Mouse (Mus musculus): Measurements from ENCODE around the gene D230025D16Rik.
"Not testable (repeated sequence)": the region's sequence is repeated elsewhere in the genome, so short reads cannot be mapped to it uniquely, and the experiment has no call there.

The D230025D16Rik gene

DNA sequence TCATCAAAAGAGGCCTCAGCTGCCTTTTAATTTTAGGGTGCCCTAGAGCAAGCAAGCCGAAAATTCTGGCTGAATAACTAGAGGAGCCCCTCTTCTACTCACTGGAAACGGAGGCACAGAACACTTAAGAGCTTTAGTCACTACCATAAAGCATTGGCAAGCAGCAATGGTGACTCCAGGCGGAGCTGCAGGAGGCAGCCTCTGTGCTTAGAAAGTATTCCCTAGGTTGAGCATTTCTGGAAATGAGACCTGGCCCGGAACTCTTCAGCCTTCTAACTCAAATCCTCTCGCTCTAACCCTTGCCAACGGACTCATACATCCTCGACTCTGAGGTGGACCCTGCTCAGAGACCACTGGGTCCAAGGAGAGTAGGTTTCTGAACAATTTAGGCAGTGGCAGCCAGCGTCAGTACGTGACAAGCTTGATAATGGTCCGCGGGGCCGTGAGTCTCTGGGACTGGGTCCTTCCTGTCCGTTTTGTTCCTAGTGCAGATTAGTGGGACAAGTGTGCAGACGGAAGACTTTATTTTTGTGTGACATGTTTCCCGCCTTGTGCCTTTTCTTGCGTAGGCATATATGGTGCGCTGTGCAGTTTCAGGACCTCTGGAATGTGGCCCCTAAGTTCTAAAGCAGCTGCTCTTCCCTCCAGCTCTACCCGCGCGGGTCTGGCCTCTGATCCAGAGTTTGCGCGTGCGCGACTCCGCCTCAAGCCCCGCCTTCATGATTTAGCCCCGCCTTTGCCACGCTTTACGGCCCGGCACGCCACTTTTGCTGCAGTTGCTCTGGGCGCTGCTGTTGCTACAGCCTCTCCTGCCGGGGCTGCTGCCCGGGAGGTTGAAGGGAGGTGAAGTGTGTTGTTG, at the start of gene D230025D16Rik:
D230025D16Rik (plus strand) TSS at position 733 of the 859 bp plus-strand sequence.
- DNase-seq (ENCODE audit: low read depth) = peak; percentile 92

DNA sequence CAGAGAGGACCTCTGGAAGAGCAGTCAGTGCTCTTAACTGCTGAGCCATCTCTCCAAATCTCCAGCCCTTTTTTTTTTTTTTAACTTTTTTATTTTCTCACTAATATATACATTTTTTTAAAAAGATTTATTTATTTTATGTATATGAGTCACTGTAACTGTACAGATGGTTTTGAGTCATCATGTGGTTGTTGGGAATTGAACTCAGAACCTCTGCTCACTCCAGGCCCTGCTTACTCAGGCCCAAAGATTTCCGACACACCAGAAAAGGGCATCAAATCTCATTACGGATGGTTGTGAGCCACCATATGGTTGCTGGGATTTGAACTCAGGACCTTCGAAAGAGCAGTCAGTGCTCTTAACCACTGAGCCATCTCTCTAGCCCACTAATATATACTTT, 49.7 kb upstream of the D230025D16Rik start:
- not testable (repeated sequence) for DNase-seq (ENCODE audit: low read depth)

DNA sequence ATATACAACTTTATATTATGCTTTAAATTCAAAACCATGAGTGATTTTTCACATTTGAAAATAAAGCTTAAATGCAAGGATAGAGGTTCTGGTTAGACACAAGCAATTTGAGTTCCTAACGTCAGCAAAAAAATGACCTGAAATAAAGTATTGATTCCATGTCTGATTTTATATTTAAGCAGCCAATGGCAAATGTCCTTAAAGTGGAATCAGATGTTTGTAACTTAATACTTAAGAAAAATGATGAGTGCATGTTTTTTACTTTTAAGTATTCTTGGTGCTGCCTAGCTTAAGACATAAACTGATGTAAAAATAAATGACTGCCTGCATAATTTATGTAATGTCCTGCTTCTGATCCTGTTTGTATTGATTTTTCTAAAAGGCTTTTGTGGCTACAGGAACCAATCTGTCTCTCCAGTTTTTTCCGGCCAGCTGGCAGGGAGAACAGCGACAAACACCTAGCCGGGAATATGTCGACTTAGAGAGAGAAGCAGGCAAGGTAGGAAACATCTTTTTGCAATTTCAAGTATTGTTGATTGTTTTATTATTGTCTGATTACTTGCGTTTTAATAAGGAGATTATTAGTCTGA, 46.6 kb upstream of the D230025D16Rik start:
- no peak for DNase-seq (ENCODE audit: low read depth)

DNA sequence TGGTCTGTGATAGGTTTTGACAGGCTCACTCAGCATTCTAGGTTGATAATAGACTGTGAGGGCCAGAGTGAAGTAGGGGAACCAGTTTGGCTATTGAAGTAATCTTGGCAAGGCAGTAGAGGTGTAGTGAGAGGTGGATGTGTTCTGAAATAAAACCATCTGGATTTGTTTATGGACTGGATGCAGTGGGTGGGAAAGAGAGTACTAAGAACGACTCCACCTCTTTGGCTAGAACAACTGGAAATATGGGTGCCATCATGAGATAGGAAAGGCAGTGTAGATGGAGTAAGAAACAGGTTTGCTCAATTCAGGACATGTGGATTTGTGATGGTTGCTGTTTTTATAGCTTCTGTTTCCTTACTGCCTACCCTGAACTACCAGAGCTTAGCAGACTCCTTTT, 42.7 kb upstream of the D230025D16Rik start:
- no peak for DNase-seq (ENCODE audit: low read depth)

DNA sequence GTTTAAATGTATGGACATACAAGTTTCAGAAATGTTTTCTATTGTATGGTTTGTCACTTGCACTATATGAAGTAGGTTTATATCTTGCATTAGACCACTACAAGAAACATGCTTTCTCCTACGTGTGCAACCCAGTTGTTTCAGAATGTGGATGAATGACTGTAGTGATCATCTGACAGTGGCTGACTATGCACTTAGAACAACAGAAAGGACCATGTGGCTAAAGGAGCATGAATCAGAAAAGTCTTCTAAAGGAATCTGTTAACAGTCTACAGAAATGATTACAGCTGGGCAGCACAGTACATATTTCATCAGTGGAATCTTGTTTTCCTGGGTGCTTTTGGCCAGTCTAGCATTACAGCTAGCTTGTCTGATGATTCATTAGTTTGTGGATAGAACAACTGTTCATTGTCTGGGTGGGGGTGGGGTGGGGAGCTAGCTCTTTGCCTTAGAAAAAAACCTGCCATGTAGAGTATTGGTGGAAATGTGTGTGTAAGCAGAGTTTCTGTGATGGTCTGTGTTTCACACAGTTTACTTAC, 38.4 kb upstream of the D230025D16Rik start:
- DNase-seq (ENCODE audit: low read depth) = peak; percentile 83

DNA sequence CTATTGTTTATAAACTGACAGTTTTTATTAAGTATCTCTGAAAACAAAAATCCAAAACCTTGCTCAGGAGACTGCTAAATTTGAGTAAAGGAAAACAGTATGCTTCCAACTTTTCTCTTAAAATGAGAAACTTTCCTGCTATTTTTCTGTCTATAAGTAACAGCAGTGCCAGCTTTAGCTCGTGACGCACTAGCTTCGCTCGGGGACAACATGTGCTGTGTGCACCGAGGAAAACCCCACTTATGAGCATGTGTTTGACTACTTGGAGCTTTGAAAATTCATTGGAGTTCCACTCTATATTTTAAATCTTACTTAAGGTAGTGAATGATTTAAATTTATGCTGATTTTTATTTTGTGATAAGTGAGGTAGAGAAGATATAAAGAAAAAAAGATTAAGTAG, 32.8 kb upstream of the D230025D16Rik start:
- DNase-seq (ENCODE audit: low read depth) = no peak

DNA sequence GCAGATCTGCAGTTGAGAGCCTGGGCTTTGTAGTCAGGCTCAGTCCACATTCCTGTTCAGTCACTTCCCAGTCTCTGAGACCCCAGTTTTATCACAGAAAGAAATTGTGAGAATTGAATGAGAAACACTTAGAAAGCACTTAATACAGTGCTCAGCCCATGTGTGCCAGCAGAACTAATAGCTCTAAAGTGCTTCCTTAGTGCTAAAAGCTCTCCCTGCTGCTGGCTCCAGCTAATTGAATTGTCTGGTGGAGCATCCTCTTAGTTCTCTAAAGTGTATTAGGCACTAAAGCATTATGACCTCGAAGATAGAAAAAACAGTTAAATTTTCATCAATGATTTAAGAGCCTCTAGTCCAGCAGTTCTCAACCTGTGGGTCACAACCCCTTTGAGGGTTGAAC, 19.2 kb upstream of the D230025D16Rik start:
- DNase-seq (ENCODE audit: low read depth) = no peak

DNA sequence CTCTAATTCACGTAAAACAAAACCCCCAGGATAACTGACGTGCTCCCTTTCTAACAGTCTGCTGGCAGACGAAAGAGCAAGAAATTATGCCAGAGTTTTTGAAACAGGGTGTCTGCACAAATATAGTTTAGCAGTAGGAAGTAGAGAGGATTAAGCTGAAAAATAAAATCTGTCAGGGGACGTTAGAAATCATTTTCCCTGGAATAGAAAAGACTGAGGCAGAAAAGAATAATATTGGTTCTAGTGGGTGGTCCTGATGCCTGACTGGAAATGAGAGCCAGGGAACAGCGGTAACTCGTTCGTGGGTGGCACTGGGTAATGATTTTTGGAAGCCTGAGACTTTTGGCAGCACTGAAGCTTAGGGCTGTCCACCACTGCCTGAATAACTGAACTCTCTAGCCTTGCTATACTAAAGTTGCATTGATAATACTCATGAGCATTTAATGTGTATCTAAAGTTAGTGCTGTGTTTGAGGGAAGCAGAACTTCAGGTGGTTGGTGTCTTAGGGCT, 18.1 kb upstream of the D230025D16Rik start:
- no peak for DNase-seq (ENCODE audit: low read depth)

DNA sequence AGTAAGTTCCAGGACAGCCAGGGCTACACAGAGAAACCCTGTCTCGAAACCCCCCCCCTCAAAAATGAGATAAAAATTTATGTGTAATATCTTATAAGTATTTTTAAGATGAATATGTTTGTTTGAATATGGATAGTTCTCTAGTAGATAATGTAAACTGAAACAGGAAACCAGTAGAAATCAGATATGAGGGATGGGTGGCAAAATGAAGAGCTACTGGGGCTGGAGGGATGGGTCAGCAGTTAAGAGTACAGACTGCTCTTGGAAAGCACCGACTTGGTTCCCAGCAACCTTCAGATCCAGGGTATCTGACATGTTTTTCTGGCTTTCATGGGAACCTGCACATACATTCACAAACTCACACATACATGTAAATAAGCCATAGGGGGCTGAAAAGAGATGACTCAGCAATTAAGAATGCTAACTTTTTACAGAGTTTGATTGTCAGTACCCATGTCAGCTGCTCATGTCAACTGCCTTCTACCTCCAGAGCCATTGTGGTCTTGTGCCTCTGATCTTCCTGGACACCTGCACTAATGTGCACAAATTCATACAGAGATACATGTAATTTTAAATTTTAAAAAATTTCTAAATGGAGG, 17.2 kb upstream of the D230025D16Rik start:
- no peak for DNase-seq (ENCODE audit: low read depth)

DNA sequence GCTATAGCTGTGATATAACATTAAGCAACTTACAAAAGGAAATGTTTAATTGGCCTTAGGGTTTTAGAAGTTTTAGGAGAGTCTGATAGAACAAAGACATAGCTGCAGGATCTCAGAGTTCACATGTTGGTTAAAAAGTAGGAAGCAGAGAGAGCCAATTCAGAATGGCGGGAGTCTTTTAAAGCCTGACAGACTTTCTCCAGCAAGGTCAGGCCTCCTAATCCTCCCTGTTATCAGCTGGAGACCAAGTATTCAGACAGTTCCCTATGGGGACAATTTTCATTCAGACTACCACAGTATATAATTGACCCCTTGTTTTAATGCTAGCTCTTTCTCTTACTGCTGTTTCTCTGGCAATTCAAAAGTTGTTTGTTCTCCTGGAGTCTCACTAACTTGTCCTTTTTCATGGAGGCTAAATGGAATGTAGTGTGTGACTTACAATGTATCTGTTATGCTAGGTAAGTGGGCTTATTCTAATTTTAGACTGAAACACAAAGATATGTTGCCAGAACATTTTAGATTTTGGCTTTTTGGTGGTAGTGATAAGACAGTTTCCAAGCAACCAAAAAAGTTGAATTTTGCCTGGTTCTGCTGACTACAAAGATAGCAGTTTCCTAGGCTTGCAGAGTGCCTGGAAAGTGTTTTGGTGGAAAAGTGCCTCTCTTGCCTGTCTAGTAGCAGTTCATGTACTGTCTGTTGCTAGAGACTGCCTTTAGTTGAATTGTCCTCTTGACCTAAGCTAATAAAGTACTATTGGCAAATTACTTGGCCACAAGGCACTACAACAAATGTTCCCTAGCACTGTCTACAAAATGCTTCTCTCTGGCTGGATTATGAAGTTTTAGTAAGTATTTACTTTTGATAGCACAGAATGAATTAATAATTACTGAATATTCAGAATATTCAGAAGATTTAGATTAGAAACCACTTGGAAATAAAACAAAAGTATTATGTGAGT, 15.5 kb upstream of the D230025D16Rik start:
- no peak for DNase-seq (ENCODE audit: low read depth)

DNA sequence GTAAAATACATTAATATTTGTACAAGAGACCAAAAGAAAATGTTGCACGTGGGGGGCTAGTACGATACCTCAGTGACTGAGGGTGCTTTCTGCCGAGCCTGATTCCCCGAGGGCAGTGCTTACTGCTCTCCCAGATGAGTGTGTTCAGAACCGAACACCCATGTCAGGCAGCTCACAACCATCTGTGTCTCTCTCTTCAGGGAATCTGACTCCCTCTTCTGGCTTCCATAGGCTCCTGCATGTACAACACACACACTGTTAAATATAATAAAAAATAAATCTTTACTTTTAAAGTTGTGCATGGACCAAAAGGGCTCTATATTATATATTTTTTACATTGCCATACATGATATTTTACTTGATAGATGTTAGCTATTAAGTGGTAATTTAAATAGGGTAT, 10.8 kb upstream of the D230025D16Rik start:
- DNase-seq (ENCODE audit: low read depth) = no peak

DNA sequence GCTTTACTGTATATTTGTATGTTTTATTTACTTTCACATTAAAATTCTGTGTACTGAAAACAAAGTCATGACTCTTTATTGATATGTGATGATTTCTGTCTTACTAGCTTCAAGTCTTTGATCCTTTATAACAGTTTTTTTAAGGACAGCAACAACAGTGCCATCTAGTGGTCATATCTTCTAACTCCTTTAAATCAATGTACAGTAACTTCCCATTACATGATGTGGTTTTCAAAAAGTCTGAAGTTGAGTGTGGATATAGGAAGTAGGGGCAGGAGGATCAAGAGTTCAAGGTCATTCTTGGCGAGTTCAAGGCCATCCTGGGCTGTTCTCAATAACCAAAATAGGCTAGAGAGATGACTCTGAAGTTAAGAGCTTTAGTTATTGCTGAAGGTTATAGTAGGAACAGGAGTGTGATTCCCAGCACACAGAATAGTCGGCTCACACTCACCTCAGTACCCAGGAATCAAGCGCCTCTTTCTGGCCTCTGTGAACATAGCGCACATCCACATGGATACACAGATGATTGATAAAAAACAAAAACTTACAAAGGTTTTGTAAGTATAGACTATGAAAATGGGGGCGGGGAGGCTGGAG, 6.9 kb upstream of the D230025D16Rik start:
- no peak for DNase-seq (ENCODE audit: low read depth)

DNA sequence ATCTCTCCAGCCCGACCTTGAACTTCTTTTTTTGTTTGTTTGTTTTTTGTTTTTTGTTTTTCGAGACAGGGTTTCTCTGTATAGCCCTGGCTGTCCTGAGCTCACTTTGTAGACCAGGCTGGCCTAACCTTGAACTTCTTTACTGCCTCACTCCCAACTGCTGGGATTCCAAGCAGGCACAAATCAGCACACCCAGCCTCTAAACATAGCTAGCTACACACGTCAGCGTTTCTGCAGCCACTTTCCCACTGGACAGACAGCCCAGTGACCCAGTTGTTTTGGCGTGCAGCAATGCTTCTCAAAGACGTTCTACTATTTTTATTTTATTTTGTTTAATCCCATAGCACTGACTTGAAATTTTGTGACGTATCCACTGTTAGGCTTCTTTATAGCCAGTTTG, 1.1 kb upstream of the D230025D16Rik start:
- no peak for DNase-seq (ENCODE audit: low read depth)

DNA sequence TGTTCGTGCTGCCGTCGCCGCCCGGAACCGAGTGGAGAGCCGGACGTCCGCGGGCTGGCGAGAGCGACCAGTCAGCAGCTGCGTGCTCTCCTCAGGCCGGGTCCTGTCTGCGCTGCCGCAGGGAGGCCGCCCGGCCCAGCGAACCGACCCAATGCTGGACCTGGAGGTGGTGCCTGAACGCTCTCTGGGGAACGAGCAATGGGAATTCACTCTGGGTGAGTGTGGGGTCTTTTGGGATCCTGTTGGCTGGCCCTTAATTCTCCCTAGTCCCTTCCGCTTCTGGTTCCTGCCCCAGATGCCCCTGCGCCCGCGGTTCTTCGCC, 288 bp downstream of the D230025D16Rik start:
- no peak for DNase-seq (ENCODE audit: low read depth)

DNA sequence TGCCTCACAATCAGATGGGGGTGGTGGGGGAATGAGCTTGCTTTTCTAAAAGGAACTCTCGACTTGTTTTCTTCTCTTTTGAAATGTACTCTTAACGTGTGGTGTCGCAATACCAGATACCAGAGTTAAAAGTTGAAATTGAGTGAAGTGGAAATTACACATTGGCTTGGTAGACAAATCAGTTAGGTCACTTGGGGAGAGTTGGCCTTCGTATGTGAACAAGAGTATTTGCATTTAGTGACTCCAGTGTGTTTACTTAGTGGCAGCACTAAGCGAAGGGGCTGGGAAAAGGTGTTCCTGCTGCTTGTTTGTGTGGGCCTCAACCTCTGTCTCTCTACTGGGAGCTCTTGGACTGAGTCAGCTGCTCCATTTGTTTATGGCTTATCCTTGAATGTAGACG, 972 bp downstream of the D230025D16Rik start:
- DNase-seq (ENCODE audit: low read depth) = no peak

DNA sequence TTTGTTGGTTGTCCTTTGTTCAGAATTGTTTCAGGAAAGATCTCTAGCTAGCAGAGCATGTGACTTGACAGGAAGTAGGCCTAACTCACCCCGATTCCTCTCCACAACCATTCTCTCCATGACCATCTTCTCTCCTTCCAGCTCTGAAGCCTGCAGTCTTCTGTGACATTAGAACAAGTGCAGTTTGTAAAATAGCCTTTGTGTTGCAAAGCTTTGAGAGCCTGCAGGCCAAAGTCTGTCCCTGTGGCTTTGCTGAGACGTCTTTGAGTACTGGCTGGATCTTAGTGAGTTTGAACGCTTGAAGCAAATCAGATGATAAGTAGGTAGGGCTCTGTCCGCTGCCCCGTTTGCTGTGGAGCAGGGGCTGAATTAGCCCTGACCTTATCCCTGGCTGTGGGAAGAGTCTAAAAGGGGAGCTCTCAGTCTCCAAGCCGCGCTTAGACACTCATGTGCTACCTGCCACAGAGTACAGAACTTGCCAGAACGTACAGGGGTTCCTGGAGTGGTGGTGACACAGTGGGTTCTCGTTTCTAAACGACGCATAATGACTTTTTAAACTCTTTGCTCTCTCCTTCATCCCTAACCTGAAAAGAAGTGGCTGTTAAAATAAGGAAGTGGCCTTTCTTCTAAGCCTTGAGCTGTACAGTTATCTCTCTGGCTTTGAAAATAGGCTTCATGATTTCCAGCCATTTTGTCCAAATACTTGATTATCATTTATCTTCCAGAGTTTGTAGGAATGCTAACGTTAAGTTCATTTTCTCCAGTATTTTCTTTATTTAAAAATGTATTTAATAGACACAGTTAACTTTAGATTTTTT, 6.8 kb downstream of the D230025D16Rik start:
- no peak for DNase-seq (ENCODE audit: low read depth)

DNA sequence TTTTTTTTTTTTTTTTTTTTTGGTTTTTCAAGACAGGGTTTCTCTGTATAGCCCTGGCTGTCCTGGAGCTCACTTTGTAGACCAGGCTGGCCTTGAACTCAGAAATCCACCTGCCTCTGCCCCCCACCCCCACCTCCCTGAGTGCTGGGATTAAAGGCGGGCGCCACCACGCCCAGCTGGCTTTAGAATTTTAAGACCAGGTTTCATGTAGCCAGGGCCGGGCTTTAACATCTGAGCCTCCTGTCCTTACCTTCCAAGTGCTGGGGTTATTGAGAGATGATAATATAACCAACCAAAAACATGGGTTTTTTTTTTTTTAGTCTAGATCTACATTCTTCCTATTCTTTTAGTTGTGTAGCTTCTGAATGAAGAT, 7.4 kb downstream of the D230025D16Rik start:
- DNase-seq (ENCODE audit: low read depth) = not testable (repeated sequence)

DNA sequence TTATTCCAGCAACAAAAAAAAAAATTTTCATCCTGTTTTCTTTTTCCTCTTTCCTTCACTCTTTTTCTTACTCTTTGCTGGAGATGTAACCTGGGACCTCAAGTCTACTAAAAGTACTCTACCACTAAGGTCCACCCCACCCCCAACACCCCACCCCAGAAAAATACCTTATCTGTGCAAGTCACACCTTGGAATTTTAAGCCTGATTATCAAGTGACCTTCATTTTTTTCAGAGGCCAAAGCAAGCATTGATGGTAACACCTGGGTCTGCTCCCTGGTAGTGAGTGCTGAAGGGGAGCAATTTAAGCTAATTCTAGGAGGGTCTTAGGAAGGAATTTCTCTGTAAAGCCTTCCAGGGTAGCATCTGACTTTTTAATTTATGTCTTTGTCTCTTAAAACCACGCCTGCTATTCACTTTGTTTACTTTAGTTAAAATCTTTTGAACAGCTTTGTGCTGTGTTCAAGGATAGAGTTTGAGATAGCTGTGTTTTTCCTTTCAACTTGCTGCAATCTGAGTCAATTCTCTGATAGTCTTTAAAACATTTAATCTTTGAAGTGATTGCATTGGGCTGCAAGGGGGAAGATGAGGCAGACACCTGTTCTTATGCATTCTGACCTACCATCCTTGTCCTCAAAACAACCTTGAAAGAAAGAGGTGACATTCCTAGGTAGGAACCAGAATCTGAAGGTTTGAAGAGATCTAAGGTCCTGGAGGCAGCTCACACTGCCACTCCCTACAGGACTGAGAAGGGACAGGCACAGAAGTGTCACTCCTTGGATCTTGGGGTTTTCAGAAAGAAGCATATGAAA, 8.4 kb downstream of the D230025D16Rik start:
- no peak for DNase-seq (ENCODE audit: low read depth)

DNA sequence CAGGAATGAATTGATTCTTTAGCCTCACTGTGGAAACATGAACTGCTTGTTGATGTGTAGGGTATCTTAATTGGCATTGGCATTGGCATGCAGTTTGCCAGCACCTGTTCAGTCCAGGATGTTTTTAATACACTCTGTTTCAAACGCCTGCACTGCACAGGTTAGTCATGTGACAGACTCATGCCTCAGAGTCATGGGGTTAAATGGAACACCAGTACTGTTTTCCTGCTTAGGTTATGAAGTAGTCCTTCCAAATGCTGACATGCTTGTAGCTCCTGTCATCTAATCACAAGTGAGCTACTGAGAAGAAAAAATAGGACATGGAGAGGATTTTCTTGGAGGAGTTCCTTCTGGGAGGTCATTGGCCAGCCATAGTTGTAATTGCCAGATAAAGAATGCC, 10.3 kb downstream of the D230025D16Rik start:
- DNase-seq (ENCODE audit: low read depth) = no peak

Measured in fibroblast of lung, adult 2 months (primary cell).